Mouse (Mus musculus) intestine, postnatal 0 days (tissue): ENCODE measurements around the gene Zfp324. TPM values are rescaled to one million over a fixed set of nuclear protein-coding genes. Genes with fewer than 3 reads are reported as not detected.

Source experiments
- ATAC-seq: fragments of 200-750 bp; cut with Nextera tagmentation; 2 replicates; pipeline ENCODE4 v1.8.0; 2017; ENCODE audit warnings: mild to moderate bottlenecking, moderate TSS enrichment, moderate library complexity
- H3K27ac ChIP-seq: fragments of 300-500 bp; sonication (generic); 2 replicates; pipeline ENCODE4 v1.5.1; 2014; ENCODE audit warnings: mild to moderate bottlenecking, low read depth, low read length, moderate library complexity
- H3K27me3 ChIP-seq: fragments of 300-500 bp; sonication (generic); replicated peaks from 2 replicates; pipeline ENCODE4 v1.6.1; 2014; ENCODE audit warnings: low read length, mixed read lengths; ENCODE audit not compliant: control insufficient read depth, insufficient read depth
- H3K36me3 ChIP-seq: fragments of 300-500 bp; sonication (generic); 2 replicates; pipeline ENCODE4 v1.6.1; 2014; ENCODE audit warnings: mild to moderate bottlenecking, moderate library complexity; ENCODE audit not compliant: control insufficient read depth, insufficient read depth
- H3K4me1 ChIP-seq: fragments of 300-500 bp; sonication (generic); replicated peaks from 2 replicates; pipeline ENCODE4 v1.6.1; 2014; ENCODE audit warnings: antibody characterized with exemption, low read length, mixed read lengths; ENCODE audit not compliant: control insufficient read depth, insufficient read depth
- H3K4me2 ChIP-seq: fragments of 300-500 bp; sonication (generic); replicated peaks from 2 replicates; pipeline ENCODE4 v1.6.1; 2014; ENCODE audit warnings: low read depth, mild to moderate bottlenecking, moderate library complexity
- H3K4me3 ChIP-seq: fragments of 300-500 bp; sonication (generic); 2 replicates; pipeline ENCODE4 v1.5.1; 2014; ENCODE audit warnings: low read depth, low read length
- H3K9ac ChIP-seq: fragments of 300-500 bp; sonication (generic); 2 replicates; pipeline ENCODE4 v1.6.1; 2014; ENCODE audit warnings: mild to moderate bottlenecking, low read depth, low read length
- H3K9me3 ChIP-seq: fragments of 300-500 bp; sonication (generic); 2 replicates; pipeline ENCODE4 v1.6.1; 2016; ENCODE audit warnings: mixed run types; ENCODE audit not compliant: control insufficient read depth
- CTCF ChIP-seq: sonication (generic); IDR thresholded peaks from 2 replicates; pipeline ENCODE4 v1.5.1; 2016; ENCODE audit warnings: low read depth, mild to moderate bottlenecking, control low read depth, antibody characterized with exemption, moderate library complexity
- WGBS: fragments of 180-500 bp; shearing (Covaris S2); extraction: QIAGEN DNeasy Blood & Tissue Kit; methylation state at CpG from one replicate; pipeline ENCODE4 v1.1.7; 2014; 5-methylcytosine and 5-hydroxymethylcytosine counted together
- polyA plus RNA-seq: library from polyadenylated mRNA; unstranded; fragments of >200 nt; fragmentation: Nextera tagmentation; extraction: Ambion mirVana; gene quantifications from 2 replicates; pipeline ENCODE4 v1.2.1, GENCODE M21; 2015

The Zfp324 gene
- polyA plus RNA-seq, 1 experiment from 2014 or later: 4.1 TPM

- WGBS: 2% methylated on average over 3 of the region's 3 CpGs
- Histone ChIP-seq H3K9me3 (no peaks in the 10 kb centered on the region), H3K36me3 (no peaks in the 10 kb centered on the region), H3K4me3 (no peak overlapping the region), H3K27me3 (no peaks in the 10 kb centered on the region), H3K4me2 (no peak overlapping the region), H3K27ac (no peak overlapping the region), H3K9ac (no peak overlapping the region), H3K4me1 (no peaks in the 10 kb centered on the region)
- no peak for ATAC-seq
- peak; percentile 70 for TF ChIP-seq CTCF
Observed at GRCm38 (mm10) chr7:12992222-12992621, 26.6 kb downstream of the Zfp324 start.

GRCm38 (mm10) chr7:12993148-12993547 is 27.5 kb downstream of the Zfp324 start:
- H3K4me2 ChIP-seq: no peak overlapping the region
- H3K27me3 ChIP-seq: no peaks in the 10 kb centered on the region
- ATAC-seq: no peak
- H3K4me1 ChIP-seq: no peaks in the 10 kb centered on the region
- no peaks in the 10 kb centered on the region for H3K9me3 ChIP-seq
- no peak overlapping the region for H3K4me3 ChIP-seq
- H3K27ac ChIP-seq: no peak overlapping the region
- no peak for TF ChIP-seq CTCF
- H3K36me3 ChIP-seq: no peaks in the 10 kb centered on the region
- H3K9ac ChIP-seq: no peak overlapping the region
- 89% methylated on average over 10 of the region's 10 CpGs for WGBS

GRCm38 (mm10) chr7:12995862-12996261 is 30.2 kb downstream of the Zfp324 start:
- no peaks in the 10 kb centered on the region for H3K9me3 ChIP-seq
- H3K27ac ChIP-seq: no peak overlapping the region
- no peak for ATAC-seq
- H3K27me3 ChIP-seq: no peaks in the 10 kb centered on the region
- TF ChIP-seq CTCF: no peak
- H3K4me1 ChIP-seq: no peaks in the 10 kb centered on the region
- no peak overlapping the region for H3K9ac ChIP-seq
- no peaks in the 10 kb centered on the region for H3K36me3 ChIP-seq
- H3K4me2 ChIP-seq: no peak overlapping the region
- no peak overlapping the region for H3K4me3 ChIP-seq

DNA sequence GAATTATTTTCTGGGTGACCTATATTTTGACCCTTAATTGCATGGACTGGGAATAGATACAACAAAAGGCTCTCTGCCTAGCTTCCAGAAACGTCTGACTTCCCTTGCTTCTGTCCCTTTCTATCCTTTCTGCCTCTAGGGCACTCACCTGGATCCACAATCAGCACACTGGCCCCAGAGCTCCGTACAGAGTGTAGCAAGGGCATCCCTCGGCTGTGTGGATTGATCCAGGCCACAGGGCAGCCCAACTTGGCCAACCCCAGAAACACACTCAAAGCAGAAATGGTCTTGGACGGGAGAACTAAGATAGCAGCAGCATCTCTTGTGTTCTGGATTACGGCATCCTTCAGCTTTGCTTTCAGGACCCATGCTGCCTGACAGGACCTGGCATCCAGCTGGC is 31.6 kb downstream of the Zfp324 start:
- 66% methylated on average over 5 of the region's 5 CpGs for WGBS
- ATAC-seq: no peak
- H3K9me3 ChIP-seq: no peaks in the 10 kb centered on the region

DNA sequence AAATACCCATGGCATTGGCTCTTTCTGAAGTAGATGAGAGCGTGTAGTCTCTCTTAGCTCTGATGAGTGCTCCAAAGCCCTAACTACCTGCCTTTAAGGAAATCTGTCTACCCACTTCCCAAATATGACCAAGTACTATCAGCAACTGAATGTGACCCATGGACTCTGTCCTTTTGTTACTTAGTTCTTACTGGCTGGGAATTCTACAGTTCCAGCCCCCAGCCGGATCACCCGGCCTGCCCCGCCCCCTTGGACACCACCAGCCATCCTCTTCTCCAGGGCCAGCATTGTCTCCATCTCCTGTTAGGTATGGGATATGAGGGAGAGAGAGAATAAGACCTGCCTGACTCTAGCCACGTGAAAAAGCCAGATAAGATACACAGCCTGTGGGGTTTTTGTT is 32.4 kb downstream of the Zfp324 start, which contains the start of gene Slc27a5:
Gene Slc27a5 (minus strand): TSS at position 140 of the 400 bp plus-strand sequence.
- Histone ChIP-seq H3K9me3 (no peaks in the 10 kb centered on the region), H3K27me3 (no peaks in the 10 kb centered on the region), H3K4me1 (no peaks in the 10 kb centered on the region), H3K4me2 (no peak within 1 kb of the TSS), H3K9ac (no peak within 1 kb of the TSS), H3K36me3 (no peaks in the 10 kb centered on the region), H3K4me3 (no peak within 1 kb of the TSS), H3K27ac (no peak within 1 kb of the TSS)
- WGBS: 62% methylated on average over 5 of the region's 5 CpGs
- ATAC-seq: no peak
- TF ChIP-seq CTCF: no peak

More for the DNA sequence above, 31.6 kb downstream of the Zfp324 start:
- no peak for TF ChIP-seq CTCF
- no peak overlapping the region for H3K27ac ChIP-seq
- H3K9ac ChIP-seq: no peak overlapping the region
- H3K4me2 ChIP-seq: no peak overlapping the region
- no peaks in the 10 kb centered on the region for H3K27me3 ChIP-seq
- no peaks in the 10 kb centered on the region for H3K36me3 ChIP-seq
- H3K4me1 ChIP-seq: no peaks in the 10 kb centered on the region
- no peak overlapping the region for H3K4me3 ChIP-seq

DNA sequence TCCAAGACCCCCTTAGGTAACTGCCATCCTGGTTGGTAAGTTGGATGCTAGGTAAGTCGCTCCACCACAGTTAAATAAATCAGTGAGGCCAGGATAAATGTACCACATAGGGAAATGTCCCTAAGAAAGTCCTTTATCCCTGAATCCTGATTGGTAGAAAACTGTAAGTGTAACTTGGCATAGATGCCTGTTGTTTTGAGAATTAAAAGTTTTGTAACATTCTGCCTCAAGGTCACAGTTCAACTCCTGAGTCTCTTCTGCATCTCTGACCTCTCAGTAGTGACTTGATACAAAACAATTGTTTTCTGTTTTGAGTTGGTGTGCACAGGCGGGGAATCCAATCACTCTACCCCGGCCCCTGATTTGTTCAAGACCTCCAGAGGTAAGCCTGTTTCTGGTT is 33.2 kb downstream of the Zfp324 start, which contains the start of gene Trim28:
Gene Trim28 (plus strand): TSS at position 264 of the 400 bp plus-strand sequence.
- H3K9ac ChIP-seq: no peak within 1 kb of the TSS
- H3K4me1 ChIP-seq: no peaks in the 10 kb centered on the region
- H3K27me3 ChIP-seq: no peaks in the 10 kb centered on the region
- no peak within 1 kb of the TSS for H3K4me3 ChIP-seq
- no peaks in the 10 kb centered on the region for H3K9me3 ChIP-seq
- WGBS: 91% methylated on average over 3 of the region's 3 CpGs
- TF ChIP-seq CTCF: no peak
- ATAC-seq: no peak
- H3K27ac ChIP-seq: no peak within 1 kb of the TSS
- H3K36me3 ChIP-seq: no peaks in the 10 kb centered on the region
- H3K4me2 ChIP-seq: no peak within 1 kb of the TSS

DNA sequence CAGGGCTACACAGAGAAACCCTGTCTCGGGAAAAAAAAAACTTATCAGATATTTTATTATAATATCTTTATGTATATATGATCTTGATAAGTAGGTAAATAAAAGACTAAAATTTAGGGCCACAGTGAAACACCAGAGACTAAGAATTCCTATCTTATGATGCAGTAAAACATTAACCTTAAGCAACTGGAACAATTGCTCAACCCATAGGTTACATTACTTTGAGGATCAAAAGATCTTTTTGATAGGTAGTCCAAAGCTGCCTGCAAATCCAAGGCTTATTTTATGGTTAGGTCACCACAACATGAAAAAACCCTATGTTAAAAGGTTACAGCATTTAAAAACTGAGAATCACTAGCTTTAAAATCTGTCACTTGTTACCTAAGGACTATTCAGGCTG is 35.9 kb downstream of the Zfp324 start:
- WGBS: 36% methylated on average over 1 of the region's 1 CpGs

More for the DNA sequence above, 35.9 kb downstream of the Zfp324 start:
- no peak overlapping the region for H3K4me3 ChIP-seq
- no peaks in the 10 kb centered on the region for H3K4me1 ChIP-seq
- no peak overlapping the region for H3K9ac ChIP-seq
- no peak overlapping the region for H3K27ac ChIP-seq
- TF ChIP-seq CTCF: no peak
- no peaks in the 10 kb centered on the region for H3K9me3 ChIP-seq
- H3K36me3 ChIP-seq: peaks cover 12% of the 10 kb centered on the region
- ATAC-seq: no peak
- no peak overlapping the region for H3K4me2 ChIP-seq
- H3K27me3 ChIP-seq: no peaks in the 10 kb centered on the region
